Mouse (Mus musculus) liver, postnatal 0 days (tissue): ENCODE data around the gene Ptpn1. TPM values are rescaled to one million over a fixed set of nuclear protein-coding genes. Genes with fewer than 3 reads are reported as not detected.

Experiments
- ATAC-seq: fragments of 200-750 bp; cut with Nextera tagmentation; 2 replicates; pipeline ENCODE4 v1.8.0; 2017; ENCODE audit warnings: mild to moderate bottlenecking, moderate library complexity
- DNase-seq: peaks from one replicate; pipeline ENCODE4 v3.0.0-alpha.2; 2016
- H3K27ac ChIP-seq: fragments of 300-500 bp; sonication (generic); 2 replicates; pipeline ENCODE4 v1.5.1; 2014; ENCODE audit warnings: antibody characterized with exemption, moderate library complexity, mild to moderate bottlenecking, low read depth
- H3K27me3 ChIP-seq: fragments of 300-500 bp; sonication (generic); 2 replicates; pipeline ENCODE4 v1.6.1; 2014; ENCODE audit warnings: low read length, control low read depth, mixed read lengths; ENCODE audit not compliant: insufficient read depth
- H3K36me3 ChIP-seq: fragments of 300-500 bp; sonication (generic); replicated peaks from 2 replicates; pipeline ENCODE4 v1.6.1; 2014; ENCODE audit warnings: mild to moderate bottlenecking, control low read depth, low read length, moderate library complexity, mixed read lengths; ENCODE audit not compliant: insufficient read depth
- H3K4me1 ChIP-seq: fragments of 300-500 bp; sonication (generic); 2 replicates; pipeline ENCODE4 v1.6.1; 2014; ENCODE audit warnings: antibody characterized with exemption, mild to moderate bottlenecking, control low read depth; ENCODE audit not compliant: insufficient read depth
- H3K4me2 ChIP-seq: fragments of 300-500 bp; sonication (generic); 2 replicates; pipeline ENCODE4 v1.6.1; 2014; ENCODE audit warnings: low read depth, mild to moderate bottlenecking, low read length, moderate library complexity, mixed read lengths
- H3K4me3 ChIP-seq: fragments of 300-500 bp; sonication (generic); 2 replicates; pipeline ENCODE4 v1.5.1; 2014; ENCODE audit warnings: low read depth, low read length
- H3K9ac ChIP-seq: fragments of 300-500 bp; sonication (generic); replicated peaks from 2 replicates; pipeline ENCODE4 v1.6.1; 2014; ENCODE audit warnings: mild to moderate bottlenecking, moderate library complexity
- H3K9me3 ChIP-seq: fragments of 300-500 bp; sonication (generic); 2 replicates; pipeline ENCODE4 v1.6.1; 2016; ENCODE audit warnings: mild to moderate bottlenecking, control low read depth, low read length, mixed read lengths
- CTCF ChIP-seq: sonication (generic); IDR thresholded peaks from 2 replicates; pipeline ENCODE4 v1.5.1; 2016; ENCODE audit warnings: antibody characterized with exemption, low read depth
- EP300 ChIP-seq: IDR thresholded peaks from 2 replicates; pipeline ENCODE4 v1.6.1; 2016; ENCODE audit warnings: antibody characterized with exemption, low read depth, mild to moderate bottlenecking
- WGBS: fragments of 180-500 bp; shearing (Covaris S2); extraction: QIAGEN DNeasy Blood & Tissue Kit; methylation state at CpG from one replicate; pipeline ENCODE4 v1.1.7; 2014; ENCODE audit not compliant: insufficient replicate concordance; 5-methylcytosine and 5-hydroxymethylcytosine counted together
- polyA plus RNA-seq: library from polyadenylated mRNA; unstranded; fragments of >200 nt; fragmentation: Nextera tagmentation; extraction: Ambion mirVana; gene quantifications from 2 replicates; pipeline ENCODE4 v1.2.1, GENCODE M21; 2015

Gene Ptpn1
- polyA plus RNA-seq, 1 experiment from 2014 or later, result 32.4 TPM

- WGBS, result 48% methylated on average over 6 of the region's 6 CpGs
- Histone ChIP-seq H3K36me3 (no peaks in the 10 kb centered on the region), H3K4me3 (no peak overlapping the region), H3K9ac (peak overlapping the region; percentile 21; the same call in 1 of the 2 replicates), H3K27me3 (no peaks in the 10 kb centered on the region), H3K4me2 (no peak overlapping the region; the same call in 1 of the 2 replicates), H3K9me3 (no peaks in the 10 kb centered on the region), H3K27ac (peak overlapping the region; percentile 85), H3K4me1 (peaks cover 63% of the 10 kb centered on the region)
- DNase-seq (no peak), ATAC-seq (0 out of 2 replicates have a peak, but pooled peaks have one; percentile 10)
- TF ChIP-seq EP300 (no peak), CTCF (no peak)
These were observed 9.9 kb downstream of the Ptpn1 start for GRCm38 (mm10) chr2:167941745-167942176.

GRCm38 (mm10) chr2:167942199-167942925 lies 10.5 kb downstream of the Ptpn1 start:
- H3K4me3 ChIP-seq, result no peak overlapping the region
- H3K9ac ChIP-seq, result peak overlapping the region; percentile 21; the same call in 1 of the 2 replicates
- no peaks in the 10 kb centered on the region for H3K36me3 ChIP-seq
- no peak for TF ChIP-seq EP300
- no peaks in the 10 kb centered on the region for H3K9me3 ChIP-seq
- H3K4me1 ChIP-seq, result peaks cover 69% of the 10 kb centered on the region
- ATAC-seq, result 0 out of 2 replicates have a peak, but pooled peaks have one; percentile 15
- 30% methylated on average over 8 of the region's 8 CpGs for WGBS
- peak overlapping the region; percentile 85 for H3K27ac ChIP-seq
- peak; percentile 38 for DNase-seq
- no peaks in the 10 kb centered on the region for H3K27me3 ChIP-seq
- H3K4me2 ChIP-seq, result peak overlapping the region; percentile 43

- ATAC-seq (peak; percentile 19; the same call in 1 of the 2 replicates), DNase-seq (peak; percentile 49)
- peaks cover 76% of the 10 kb centered on the region for H3K4me1 ChIP-seq
- H3K9me3 ChIP-seq, result no peaks in the 10 kb centered on the region
- no peaks in the 10 kb centered on the region for H3K36me3 ChIP-seq
- no peak for TF ChIP-seq EP300
- no peak for TF ChIP-seq CTCF
- no peak overlapping the region for H3K4me3 ChIP-seq
- 26% methylated on average over 12 of the region's 12 CpGs for WGBS
- peak overlapping the region; percentile 43 for H3K4me2 ChIP-seq
- no peaks in the 10 kb centered on the region for H3K27me3 ChIP-seq
- peak overlapping the region; percentile 85 for H3K27ac ChIP-seq
- no peak overlapping the region for H3K9ac ChIP-seq
These were observed 11.2 kb downstream of the Ptpn1 start for GRCm38 (mm10) chr2:167942926-167943633.

GRCm38 (mm10) chr2:167944193-167944592 lies 12.3 kb downstream of the Ptpn1 start:
- DNase-seq (no peak), ATAC-seq (peak; percentile 70)
- H3K27me3 ChIP-seq, result no peaks in the 10 kb centered on the region
- H3K9me3 ChIP-seq, result no peaks in the 10 kb centered on the region
- no peak overlapping the region for H3K4me3 ChIP-seq
- peak overlapping the region; percentile 55 for H3K27ac ChIP-seq
- H3K36me3 ChIP-seq, result no peaks in the 10 kb centered on the region
- no peak overlapping the region for H3K9ac ChIP-seq
- no peak overlapping the region for H3K4me2 ChIP-seq
- 59% methylated on average over 3 of the region's 3 CpGs for WGBS
- peaks cover 81% of the 10 kb centered on the region for H3K4me1 ChIP-seq
- TF ChIP-seq CTCF (no peak), EP300 (no peak)

GRCm38 (mm10) chr2:167945451-167945850 lies 13.6 kb downstream of the Ptpn1 start:
- H3K4me3 ChIP-seq, result no peak overlapping the region
- TF ChIP-seq EP300 (no peak), CTCF (no peak)
- peaks cover 84% of the 10 kb centered on the region for H3K4me1 ChIP-seq
- H3K4me2 ChIP-seq, result no peak overlapping the region
- H3K27me3 ChIP-seq, result no peaks in the 10 kb centered on the region
- H3K9ac ChIP-seq, result no peak overlapping the region
- no peak overlapping the region for H3K27ac ChIP-seq
- WGBS, result 69% methylated on average over 5 of the region's 5 CpGs
- H3K36me3 ChIP-seq, result no peaks in the 10 kb centered on the region
- no peak for DNase-seq
- no peaks in the 10 kb centered on the region for H3K9me3 ChIP-seq
- no peak for ATAC-seq

GRCm38 (mm10) chr2:167947251-167947650 lies 15.4 kb downstream of the Ptpn1 start:
- H3K4me2 ChIP-seq, result no peak overlapping the region
- no peak overlapping the region for H3K9ac ChIP-seq
- no peak for ATAC-seq
- H3K4me1 ChIP-seq, result peaks cover 87% of the 10 kb centered on the region
- no peak overlapping the region for H3K4me3 ChIP-seq
- H3K27ac ChIP-seq, result no peak overlapping the region
- H3K9me3 ChIP-seq, result no peaks in the 10 kb centered on the region
- no peak for DNase-seq
- TF ChIP-seq CTCF, result no peak
- no peak for TF ChIP-seq EP300
- H3K27me3 ChIP-seq, result no peaks in the 10 kb centered on the region
- 40% methylated on average over 3 of the region's 3 CpGs for WGBS
- H3K36me3 ChIP-seq, result 0 out of 2 replicates have a peak, but pooled peaks cover 2% of the 10 kb centered on the region
